Mouse (Mus musculus) olfactory bulb, adult 2 months (tissue): ENCODE results near the gene Dkk2.

ENCODE experiments used
- CTCF ChIP-seq: fragments of 200-500 bp; IDR thresholded peaks from 2 replicates; pipeline ENCODE4 v1.5.1; 2012; ENCODE audit warnings: low read depth, mild to moderate bottlenecking, low read length, moderate library complexity; ENCODE audit not compliant: insufficient read depth
- POLR2A ChIP-seq: fragments of 200-500 bp; IDR thresholded peaks from 2 replicates; pipeline ENCODE4 v1.6.1; 2012; ENCODE audit warnings: mild to moderate bottlenecking, low read depth, low read length, moderate library complexity; ENCODE audit not compliant: insufficient read depth

GRCm38 (mm10) chr3:132129730-132130274 lies 44.7 kb downstream of the Dkk2 start:
- TF ChIP-seq POLR2A (no peak), CTCF (no peak)
